Mouse (Mus musculus): ENCODE results near the gene Ttc21a. TPM values are rescaled to one million over a fixed set of nuclear protein-coding genes. Genes with fewer than 3 reads are reported as not detected.

The Ttc21a gene
- total and polyA plus RNA-seq, 3 experiments: 0.21 to 0.47 TPM; not detected in 1

DNA sequence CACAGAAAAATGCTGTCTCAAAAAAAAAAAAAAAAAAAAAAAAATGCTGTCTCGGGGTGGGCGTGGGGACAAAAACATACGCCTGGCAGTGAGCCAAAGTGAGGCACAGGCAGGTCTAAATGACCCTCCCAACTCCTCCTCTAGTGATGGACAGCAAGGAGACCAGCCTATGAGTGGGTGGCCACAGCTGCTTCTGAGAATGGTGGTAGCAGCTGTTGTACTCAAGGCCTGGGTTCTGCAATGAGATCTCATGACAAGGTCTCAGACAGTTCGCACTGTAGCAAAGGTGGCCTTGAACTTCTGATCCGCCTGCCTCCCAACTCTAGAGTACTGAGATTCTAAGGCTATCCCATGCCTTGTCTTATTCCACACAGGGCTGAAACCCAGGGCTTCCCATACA lies 4.0 kb downstream of the Ttc21a start:
- TF ChIP-seq CHD2 (IDR thresholded peaks at IDR 0.05; ENCODE audit: low read length) (no peak), ZNF384 (IDR thresholded peaks at IDR 0.05; ENCODE audit: low read depth, low read length) (no peak), E2F4 (IDR thresholded peaks at IDR 0.05; ENCODE audit: insufficient replicate concordance, low read depth, low read length) (no peak), SIN3A (IDR thresholded peaks at IDR 0.05; ENCODE audit: low read length) (no peak), NELFE (IDR thresholded peaks at IDR 0.05; ENCODE audit: low read depth, low read length) (no peak)
- Histone ChIP-seq H3K27me3 (replicated peaks) (no peaks in the 10 kb centered on the region), H3K4me2 (ENCODE audit: insufficient read depth, low read depth, poor library complexity, severe bottlenecking) (no peak overlapping the region), H3K4me3 (replicated peaks in 1 of 3; ENCODE audit: low read depth in 2 of 3, low read length in 2 of 3, poor library complexity in 1 of 3) (no peak overlapping the region), H3K9me3 (replicated peaks; ENCODE audit: low read length) (no peaks in the 10 kb centered on the region), H3K4me1 (ENCODE audit: control insufficient read depth in 1 of 2, insufficient read depth in 2 of 2) (peaks cover 16 to 50% of the 10 kb centered on the region in 2 experiments), H3K79me2 (replicated peaks; ENCODE audit: control insufficient read depth, extremely low read depth, insufficient read depth, poor library complexity, severe bottlenecking) (no peaks in the 10 kb centered on the region), H3K27ac (ENCODE audit: insufficient read depth, low read depth) (no peak overlapping the region), H3K36me3 (replicated peaks in 1 of 2; ENCODE audit: control insufficient read depth in 1 of 2, insufficient read depth in 1 of 2, low read length in 1 of 2) (no peaks in the 10 kb centered on the region), H3K9ac (ENCODE audit: insufficient read depth, low read depth) (no peak overlapping the region)
- dilution Hi-C loops (cut with MboI; ENCODE audit: extremely low pct_ligation_motif_present, extremely low pct_unique_long_range_greater_than_20kb, low sequenced_read_pairs) (no loop called here), in situ Hi-C loops (cut with MboI; ENCODE audit: low pct_ligation_motif_present, low pct_unique_long_range_greater_than_20kb, low sequenced_read_pairs) (no loop called here)
- no peak for DNase-seq (ENCODE audit: extremely low read depth)

DNA sequence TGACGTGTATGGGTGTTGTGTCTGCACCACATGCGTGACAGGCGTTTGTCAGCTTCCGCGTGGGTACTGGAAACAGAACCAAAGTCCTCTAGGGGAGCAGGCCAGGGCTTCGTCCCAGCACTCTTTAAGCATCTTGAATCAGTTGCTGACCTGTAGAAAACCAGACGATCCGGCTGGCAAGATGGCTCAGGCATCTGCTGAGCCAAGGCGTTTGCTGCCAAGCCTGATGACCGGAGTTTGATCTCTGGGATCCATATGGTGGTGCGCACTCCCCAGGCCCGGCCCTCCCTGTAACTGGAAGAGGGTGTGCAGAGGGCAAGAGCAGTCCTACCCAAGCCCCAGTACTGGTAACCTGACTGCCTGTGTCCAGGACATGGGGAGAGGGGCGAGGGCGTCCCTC lies 4.5 kb downstream of the Ttc21a start:
- in situ Hi-C loops (cut with MboI; ENCODE audit: low pct_ligation_motif_present, low pct_unique_long_range_greater_than_20kb, low sequenced_read_pairs) (no loop called here), dilution Hi-C loops (cut with MboI; ENCODE audit: extremely low pct_ligation_motif_present, extremely low pct_unique_long_range_greater_than_20kb, low sequenced_read_pairs) (no loop called here)
- Histone ChIP-seq H3K4me1 (ENCODE audit: control insufficient read depth in 1 of 2, insufficient read depth in 2 of 2) (peaks cover 16 to 53% of the 10 kb centered on the region in 2 experiments), H3K27me3 (replicated peaks) (no peaks in the 10 kb centered on the region), H3K36me3 (replicated peaks in 1 of 2; ENCODE audit: control insufficient read depth in 1 of 2, insufficient read depth in 1 of 2, low read length in 1 of 2) (no peaks in the 10 kb centered on the region), H3K4me2 (ENCODE audit: insufficient read depth, low read depth, poor library complexity, severe bottlenecking) (no peak overlapping the region), H3K4me3 (replicated peaks in 1 of 3; ENCODE audit: low read depth in 2 of 3, low read length in 2 of 3, poor library complexity in 1 of 3) (no peak overlapping the region), H3K27ac (ENCODE audit: insufficient read depth, low read depth) (no peak overlapping the region), H3K9me3 (replicated peaks; ENCODE audit: low read length) (no peaks in the 10 kb centered on the region), H3K9ac (ENCODE audit: insufficient read depth, low read depth) (no peak overlapping the region), H3K79me2 (replicated peaks; ENCODE audit: control insufficient read depth, extremely low read depth, insufficient read depth, poor library complexity, severe bottlenecking) (no peaks in the 10 kb centered on the region)
- no peak for DNase-seq (ENCODE audit: extremely low read depth)
- TF ChIP-seq ELF1 (IDR thresholded peaks at IDR 0.05; ENCODE audit: low read depth, low read length) (no peak), MEF2A (IDR thresholded peaks at IDR 0.05; ENCODE audit: borderline replicate concordance, low read depth, low read length) (no peak), MYC (IDR thresholded peaks at IDR 0.05; ENCODE audit: low read depth, low read length) (no peak), USF1 (IDR thresholded peaks at IDR 0.05; ENCODE audit: low read depth, low read length) (no peak), BHLHE40 (IDR thresholded peaks at IDR 0.05; ENCODE audit: low read depth, low read length) (no peak), CHD1 (IDR thresholded peaks at IDR 0.05; ENCODE audit: low read depth, low read length) (no peak), TBP (conservative IDR thresholded peaks at IDR 0.05; ENCODE audit: low read depth, low read length) (no peak), ZMIZ1 (IDR thresholded peaks at IDR 0.05; ENCODE audit: low read depth, low read length) (no peak), JUN (IDR thresholded peaks at IDR 0.05; ENCODE audit: insufficient read depth, low read depth, low read length) (no peak), MAFK (IDR thresholded peaks at IDR 0.05; ENCODE audit: insufficient replicate concordance, low read length) (no peak), MAX (IDR thresholded peaks at IDR 0.05; ENCODE audit: low read length) (no peak), UBTF (IDR thresholded peaks at IDR 0.05; ENCODE audit: low read depth, low read length) (no peak), RAD21 (IDR thresholded peaks at IDR 0.05; ENCODE audit: low read depth, low read length) (no peak), ZKSCAN1 (IDR thresholded peaks at IDR 0.05; ENCODE audit: borderline replicate concordance, low read depth, low read length) (no peak), RCOR1 (conservative IDR thresholded peaks at IDR 0.05; ENCODE audit: low read depth, low read length) (no peak), TCF12 (IDR thresholded peaks at IDR 0.05; ENCODE audit: low read depth, low read length) (no peak)
